Mouse (Mus musculus): Measurements from ENCODE around the gene Gimap7. TPM values are rescaled to one million over a fixed set of nuclear protein-coding genes. Genes with fewer than 3 reads are reported as not detected.
A peak's percentile ranks its signal among the peaks of the same experiment; 100 is the strongest.

Gene Gimap7
- polyA plus RNA-seq, 1 experiment from 2014 or later, result 0.59 TPM

GRCm38 (mm10) chr6:48764496-48764895 lies 46.1 kb downstream of the Gimap7 start:
- Histone ChIP-seq H3K4me1 (ENCODE audit: insufficient read depth) (peaks cover 7% of the 10 kb centered on the region), H3K4me3 (ENCODE audit: low read depth, low read length) (no peak overlapping the region), H3K9me3 (ENCODE audit: low read length) (no peaks in the 10 kb centered on the region), H3K27me3 (ENCODE audit: insufficient read depth, low read length) (no peaks in the 10 kb centered on the region), H3K4me2 (ENCODE audit: low read depth, low read length) (no peak overlapping the region), H3K9ac (replicated peaks) (no peak overlapping the region), H3K27ac (ENCODE audit: low read depth) (no peak overlapping the region), H3K36me3 (replicated peaks; ENCODE audit: insufficient read depth, low read length) (no peaks in the 10 kb centered on the region)
- ATAC-seq (no peak), DNase-seq (no peak)
- no peak for TF ChIP-seq EP300 (IDR thresholded peaks at IDR 0.05; ENCODE audit: low read depth)
- no peak for TF ChIP-seq CTCF (IDR thresholded peaks at IDR 0.05; ENCODE audit: low read depth)
- WGBS (ENCODE audit: insufficient replicate concordance), result 82% methylated on average over 10 of the region's 10 CpGs

- Histone ChIP-seq H3K36me3 (replicated peaks; ENCODE audit: insufficient read depth, low read length) (no peaks in the 10 kb centered on the region), H3K27me3 (ENCODE audit: insufficient read depth, low read length) (no peaks in the 10 kb centered on the region), H3K4me2 (ENCODE audit: low read depth, low read length) (no peak overlapping the region), H3K9me3 (ENCODE audit: low read length) (no peaks in the 10 kb centered on the region), H3K9ac (replicated peaks) (no peak overlapping the region), H3K27ac (ENCODE audit: low read depth) (no peak overlapping the region), H3K4me3 (ENCODE audit: low read depth, low read length) (no peak overlapping the region), H3K4me1 (ENCODE audit: insufficient read depth) (peaks cover 7% of the 10 kb centered on the region)
- no peak for ATAC-seq
- WGBS (ENCODE audit: insufficient replicate concordance), result 36% methylated on average over 9 of the region's 9 CpGs
- no peak for TF ChIP-seq CTCF (IDR thresholded peaks at IDR 0.05; ENCODE audit: low read depth)
- no peak for DNase-seq
Measured at GRCm38 (mm10) chr6:48768178-48768869, 49.9 kb downstream of the Gimap7 start.

GRCm38 (mm10) chr6:48768933-48769332 lies 50.5 kb downstream of the Gimap7 start:
- Histone ChIP-seq H3K4me2 (ENCODE audit: low read depth, low read length) (no peak overlapping the region), H3K36me3 (replicated peaks; ENCODE audit: insufficient read depth, low read length) (no peaks in the 10 kb centered on the region), H3K27ac (ENCODE audit: low read depth) (no peak overlapping the region), H3K27me3 (ENCODE audit: insufficient read depth, low read length) (no peaks in the 10 kb centered on the region), H3K4me1 (ENCODE audit: insufficient read depth) (peaks cover 7% of the 10 kb centered on the region), H3K9ac (replicated peaks) (no peak overlapping the region), H3K9me3 (ENCODE audit: low read length) (no peaks in the 10 kb centered on the region), H3K4me3 (ENCODE audit: low read depth, low read length) (no peak overlapping the region)
- ATAC-seq, result no peak
- no peak for TF ChIP-seq EP300 (IDR thresholded peaks at IDR 0.05; ENCODE audit: low read depth)
- no peak for TF ChIP-seq CTCF (IDR thresholded peaks at IDR 0.05; ENCODE audit: low read depth)
- WGBS (ENCODE audit: insufficient replicate concordance), result 67% methylated on average over 3 of the region's 3 CpGs
- no peak for DNase-seq

GRCm38 (mm10) chr6:48770696-48771095 lies 52.3 kb downstream of the Gimap7 start, which contains the start of gene Gimap3:
Gene Gimap3 (minus strand): TSS chr6:48770851.
- Histone ChIP-seq H3K9me3 (ENCODE audit: low read length) (no peaks in the 10 kb centered on the region), H3K4me2 (ENCODE audit: low read depth, low read length) (no peak within 1 kb of the TSS), H3K4me3 (ENCODE audit: low read depth, low read length) (no peak within 1 kb of the TSS), H3K27me3 (ENCODE audit: insufficient read depth, low read length) (no peaks in the 10 kb centered on the region), H3K27ac (ENCODE audit: low read depth) (no peak within 1 kb of the TSS), H3K4me1 (ENCODE audit: insufficient read depth) (peaks cover 7% of the 10 kb centered on the region), H3K36me3 (replicated peaks; ENCODE audit: insufficient read depth, low read length) (no peaks in the 10 kb centered on the region), H3K9ac (replicated peaks) (no peak within 1 kb of the TSS)
- TF ChIP-seq EP300 (IDR thresholded peaks at IDR 0.05; ENCODE audit: low read depth) (no peak), CTCF (IDR thresholded peaks at IDR 0.05; ENCODE audit: low read depth) (no peak)
- ATAC-seq (no peak), DNase-seq (no peak)
- WGBS (ENCODE audit: insufficient replicate concordance), result 65% methylated on average over 3 of the region's 3 CpGs

- ATAC-seq, result peak; percentile 47; the same call in 1 of the 2 replicates
- TF ChIP-seq EP300 (IDR thresholded peaks at IDR 0.05; ENCODE audit: low read depth) (no peak), CTCF (IDR thresholded peaks at IDR 0.05; ENCODE audit: low read depth) (peak; percentile 92)
- no peaks in the 10 kb centered on the region for H3K9me3 ChIP-seq (ENCODE audit: low read length)
- no peaks in the 10 kb centered on the region for H3K36me3 ChIP-seq (replicated peaks; ENCODE audit: insufficient read depth, low read length)
- peaks cover 7% of the 10 kb centered on the region for H3K4me1 ChIP-seq (ENCODE audit: insufficient read depth)
- 10% methylated on average over 8 of the region's 8 CpGs for WGBS (ENCODE audit: insufficient replicate concordance)
- peak; percentile 83 for DNase-seq
- no peak overlapping the region for H3K4me3 ChIP-seq (ENCODE audit: low read depth, low read length)
- no peak overlapping the region for H3K27ac ChIP-seq (ENCODE audit: low read depth)
- no peak overlapping the region for H3K4me2 ChIP-seq (ENCODE audit: low read depth, low read length)
- no peaks in the 10 kb centered on the region for H3K27me3 ChIP-seq (ENCODE audit: insufficient read depth, low read length)
- H3K9ac ChIP-seq (replicated peaks), result no peak overlapping the region
Measured at GRCm38 (mm10) chr6:48772030-48772429, 53.6 kb downstream of the Gimap7 start.

Other genes starting within 250 kb of the Gimap7 start
- 1.1 and 1.2 TPM in 2 replicates for gene Atp6v0e2, start 181.0 kb upstream of the Gimap7 start, polyA plus RNA-seq (2015; fragmentation: Nextera tagmentation; extraction: Ambion mirVana)
- gene Lrrc61, start 163.8 kb upstream of the Gimap7 start, polyA plus RNA-seq (2015; fragmentation: Nextera tagmentation; extraction: Ambion mirVana), result 2.4 and 2.7 TPM in 2 replicates
- gene Rarres2, start 145.8 kb upstream of the Gimap7 start, polyA plus RNA-seq (2015; fragmentation: Nextera tagmentation; extraction: Ambion mirVana), result 485 and 531 TPM in 2 replicates
- gene Gm45021, start 129.0 kb upstream of the Gimap7 start, polyA plus RNA-seq (2015; fragmentation: Nextera tagmentation; extraction: Ambion mirVana), result not detected in 2 replicates
- 14.4 and 14.8 TPM in 2 replicates for gene Repin1, start 124.7 kb upstream of the Gimap7 start, polyA plus RNA-seq (2015; fragmentation: Nextera tagmentation; extraction: Ambion mirVana)
- not detected in 2 replicates for gene Gm44965, start 124.7 kb upstream of the Gimap7 start, polyA plus RNA-seq (2015; fragmentation: Nextera tagmentation; extraction: Ambion mirVana)
- gene Zfp775, start 116.6 kb upstream of the Gimap7 start, polyA plus RNA-seq (2015; fragmentation: Nextera tagmentation; extraction: Ambion mirVana), result 0.93 and 1.8 TPM in 2 replicates
- 0.16 and 0.20 TPM in 2 replicates for gene AI854703, start 91.9 kb upstream of the Gimap7 start, polyA plus RNA-seq (2015; fragmentation: Nextera tagmentation; extraction: Ambion mirVana)
- gene Gimap8, start 71.4 kb upstream of the Gimap7 start, polyA plus RNA-seq (2015; fragmentation: Nextera tagmentation; extraction: Ambion mirVana), result 1.1 TPM in 2 replicates
- 10.2 and 10.9 TPM in 2 replicates for gene Gimap9, start 42.5 kb upstream of the Gimap7 start, polyA plus RNA-seq (2015; fragmentation: Nextera tagmentation; extraction: Ambion mirVana)
- gene Gimap4, start 34.1 kb upstream of the Gimap7 start, polyA plus RNA-seq (2015; fragmentation: Nextera tagmentation; extraction: Ambion mirVana), result 13.5 and 14.5 TPM in 2 replicates
- 12.2 and 12.5 TPM in 2 replicates for gene Gimap6, start 10.4 kb upstream of the Gimap7 start, polyA plus RNA-seq (2015; fragmentation: Nextera tagmentation; extraction: Ambion mirVana)
- gene Gm28053, start within 50 bp of the Gimap7 start, polyA plus RNA-seq (2015; fragmentation: Nextera tagmentation; extraction: Ambion mirVana), result 1.1 TPM in 1 of 2 replicates, not detected in the other
- 9.2 and 10.0 TPM in 2 replicates for gene Gimap1, start 20.4 kb downstream of the Gimap7 start, polyA plus RNA-seq (2015; fragmentation: Nextera tagmentation; extraction: Ambion mirVana)
- 4.7 and 5.9 TPM in 2 replicates for gene Gimap5, start 27.6 kb downstream of the Gimap7 start, polyA plus RNA-seq (2015; fragmentation: Nextera tagmentation; extraction: Ambion mirVana)
- 0.75 and 0.82 TPM in 2 replicates for gene Gimap3, start 52.2 kb downstream of the Gimap7 start, polyA plus RNA-seq (2015; fragmentation: Nextera tagmentation; extraction: Ambion mirVana)
- 174 and 198 TPM in 2 replicates for gene Tmem176a, start 122.3 kb downstream of the Gimap7 start, polyA plus RNA-seq (2015; fragmentation: Nextera tagmentation; extraction: Ambion mirVana)
- gene Tmem176b, start 122.9 kb downstream of the Gimap7 start, polyA plus RNA-seq (2015; fragmentation: Nextera tagmentation; extraction: Ambion mirVana), result 255 and 270 TPM in 2 replicates
- gene Aoc1, start 154.3 kb downstream of the Gimap7 start, polyA plus RNA-seq (2015; fragmentation: Nextera tagmentation; extraction: Ambion mirVana), result 0.11 TPM in 2 replicates
- not detected in 2 replicates for gene 1600015I10Rik, start 211.3 kb downstream of the Gimap7 start, polyA plus RNA-seq (2015; fragmentation: Nextera tagmentation; extraction: Ambion mirVana)